Mouse (Mus musculus): Measurements from ENCODE around the gene Ewsr1. TPM values are rescaled to one million over a fixed set of nuclear protein-coding genes. Genes with fewer than 3 reads are reported as not detected.
"Not testable (repeated sequence)": the region's sequence is repeated elsewhere in the genome, so short reads cannot be mapped to it uniquely, and the experiment has no call there.

The Ewsr1 gene
- total and polyA plus RNA-seq, 3 experiments = 454 to 1,012 (median 527) TPM

GRCm38 (mm10) chr11:5091706-5092105 is 7.4 kb downstream of the Ewsr1 start:
- Histone ChIP-seq H3K27me3 (ENCODE audit: insufficient read depth, low read length) (no peaks in the 10 kb centered on the region), H3K36me3 (replicated peaks) (peaks cover 77% of the 10 kb centered on the region), H3K4me1 (ENCODE audit: insufficient read depth, low read depth, low read length) (peaks cover 51% of the 10 kb centered on the region), H3K9me3 (replicated peaks) (no peaks in the 10 kb centered on the region), H3K4me3 (ENCODE audit: low read depth, low read length) (no peak overlapping the region)
- no peak for ATAC-seq (ENCODE audit: extremely low read depth, insufficient number of reproducible peaks, low FRiP score, poor library complexity, severe bottlenecking)
- no peak for DNase-seq (ENCODE audit: low spot score)
- no peak for TF ChIP-seq CTCF (IDR thresholded peaks at IDR 0.05; ENCODE audit: low read depth, low read length)
- TF ChIP-seq GATA2 (IDR thresholded peaks at IDR 0.05; ENCODE audit: borderline replicate concordance, low read depth, low read length) = no peak

GRCm38 (mm10) chr11:5089147-5089546 is 9.9 kb downstream of the Ewsr1 start:
- ATAC-seq (ENCODE audit: extremely low read depth, insufficient number of reproducible peaks, low FRiP score, poor library complexity, severe bottlenecking) = no peak
- TF ChIP-seq CTCF (IDR thresholded peaks at IDR 0.05; ENCODE audit: low read depth, low read length) = no peak
- no peak for TF ChIP-seq GATA1 (IDR thresholded peaks at IDR 0.05; ENCODE audit: borderline replicate concordance, low read length)
- no peak for TF ChIP-seq POLR2AphosphoS5 (IDR thresholded peaks at IDR 0.05; ENCODE audit: insufficient replicate concordance, low read depth, low read length)
- TF ChIP-seq TAL1 (conservative IDR thresholded peaks at IDR 0.05; ENCODE audit: low read depth, low read length) = no peak
- TF ChIP-seq GATA2 (IDR thresholded peaks at IDR 0.05; ENCODE audit: borderline replicate concordance, low read depth, low read length) = no peak
- peaks cover 31% of the 10 kb centered on the region for H3K4me1 ChIP-seq (ENCODE audit: insufficient read depth, low read depth, low read length)
- H3K4me3 ChIP-seq (ENCODE audit: low read depth, low read length) = no peak overlapping the region
- peaks cover 94% of the 10 kb centered on the region for H3K36me3 ChIP-seq (replicated peaks)
- H3K9me3 ChIP-seq (replicated peaks) = no peaks in the 10 kb centered on the region
- H3K27me3 ChIP-seq (ENCODE audit: insufficient read depth, low read length) = no peaks in the 10 kb centered on the region
- no peak for DNase-seq (ENCODE audit: low spot score)

GRCm38 (mm10) chr11:5076843-5077242 is 22.2 kb downstream of the Ewsr1 start:
- Histone ChIP-seq H3K36me3 (replicated peaks) (peaks cover 81% of the 10 kb centered on the region), H3K4me1 (ENCODE audit: insufficient read depth, low read depth, low read length) (peaks cover 15% of the 10 kb centered on the region; the same call in 1 of the 2 replicates)
- not testable (repeated sequence) for H3K4me3 ChIP-seq (ENCODE audit: low read depth, low read length); ATAC-seq (ENCODE audit: extremely low read depth, insufficient number of reproducible peaks, low FRiP score, poor library complexity, severe bottlenecking); DNase-seq (ENCODE audit: low spot score); H3K9me3 ChIP-seq (replicated peaks); H3K27me3 ChIP-seq (ENCODE audit: insufficient read depth, low read length)

GRCm38 (mm10) chr11:5075760-5076159 is 23.3 kb downstream of the Ewsr1 start:
- DNase-seq (ENCODE audit: low spot score) = no peak
- H3K27me3 ChIP-seq (ENCODE audit: insufficient read depth, low read length) = no peaks in the 10 kb centered on the region
- H3K4me1 ChIP-seq (ENCODE audit: insufficient read depth, low read depth, low read length) = peaks cover 21% of the 10 kb centered on the region; the same call in 1 of the 2 replicates
- no peak overlapping the region for H3K4me3 ChIP-seq (ENCODE audit: low read depth, low read length)
- TF ChIP-seq GATA2 (IDR thresholded peaks at IDR 0.05; ENCODE audit: borderline replicate concordance, low read depth, low read length) (no peak), POLR2AphosphoS5 (IDR thresholded peaks at IDR 0.05; ENCODE audit: insufficient replicate concordance, low read depth, low read length) (no peak), TAL1 (conservative IDR thresholded peaks at IDR 0.05; ENCODE audit: low read depth, low read length) (no peak), CTCF (IDR thresholded peaks at IDR 0.05; ENCODE audit: low read depth, low read length) (no peak), GATA1 (IDR thresholded peaks at IDR 0.05; ENCODE audit: borderline replicate concordance, low read length) (no peak)
- H3K36me3 ChIP-seq (replicated peaks) = peaks cover 84% of the 10 kb centered on the region
- H3K9me3 ChIP-seq (replicated peaks) = no peaks in the 10 kb centered on the region
- ATAC-seq (ENCODE audit: extremely low read depth, insufficient number of reproducible peaks, low FRiP score, poor library complexity, severe bottlenecking) = no peak

- TF ChIP-seq GATA1 (IDR thresholded peaks at IDR 0.05; ENCODE audit: borderline replicate concordance, low read length) = no peak
- peak; percentile 52; the same call in 1 of the 2 replicates for TF ChIP-seq CTCF (IDR thresholded peaks at IDR 0.05; ENCODE audit: low read depth, low read length)
- H3K27me3 ChIP-seq (ENCODE audit: insufficient read depth, low read length) = no peaks in the 10 kb centered on the region
- DNase-seq (ENCODE audit: low spot score) (no peak), ATAC-seq (ENCODE audit: extremely low read depth, insufficient number of reproducible peaks, low FRiP score, poor library complexity, severe bottlenecking) (no peak)
- H3K4me3 ChIP-seq (ENCODE audit: low read depth, low read length) = no peak overlapping the region
- peaks cover 84% of the 10 kb centered on the region for H3K36me3 ChIP-seq (replicated peaks)
- H3K9me3 ChIP-seq (replicated peaks) = no peaks in the 10 kb centered on the region
- H3K4me1 ChIP-seq (ENCODE audit: insufficient read depth, low read depth, low read length) = peaks cover 27% of the 10 kb centered on the region
These were observed 24.2 kb downstream of the Ewsr1 start for GRCm38 (mm10) chr11:5074882-5075281.

GRCm38 (mm10) chr11:5068126-5068971 is 30.7 kb downstream of the Ewsr1 start:
- peak overlapping the region; percentile 37; the same call in 1 of the 2 replicates for H3K4me3 ChIP-seq (ENCODE audit: low read depth, low read length)
- peaks cover 77% of the 10 kb centered on the region for H3K4me1 ChIP-seq (ENCODE audit: insufficient read depth, low read depth, low read length)
- peaks cover 65% of the 10 kb centered on the region for H3K36me3 ChIP-seq (replicated peaks)
- H3K27me3 ChIP-seq (ENCODE audit: insufficient read depth, low read length) = no peaks in the 10 kb centered on the region
- H3K9me3 ChIP-seq (replicated peaks) = peaks cover 6% of the 10 kb centered on the region
- no peak for TF ChIP-seq POLR2AphosphoS5 (IDR thresholded peaks at IDR 0.05; ENCODE audit: insufficient replicate concordance, low read depth, low read length)
- TF ChIP-seq TAL1 (conservative IDR thresholded peaks at IDR 0.05; ENCODE audit: low read depth, low read length) = peak; percentile 49
- no peak for DNase-seq (ENCODE audit: low spot score)
- ATAC-seq (ENCODE audit: extremely low read depth, insufficient number of reproducible peaks, low FRiP score, poor library complexity, severe bottlenecking) = peak; percentile 50

- H3K36me3 ChIP-seq (replicated peaks) = peaks cover 65% of the 10 kb centered on the region
- no peak overlapping the region; the same call in 1 of the 2 replicates for H3K4me3 ChIP-seq (ENCODE audit: low read depth, low read length)
- H3K4me1 ChIP-seq (ENCODE audit: insufficient read depth, low read depth, low read length) = peaks cover 79% of the 10 kb centered on the region
- DNase-seq (ENCODE audit: low spot score) (no peak), ATAC-seq (ENCODE audit: extremely low read depth, insufficient number of reproducible peaks, low FRiP score, poor library complexity, severe bottlenecking) (peak; percentile 29; the same call in 1 of the 2 replicates)
- no peaks in the 10 kb centered on the region for H3K27me3 ChIP-seq (ENCODE audit: insufficient read depth, low read length)
- H3K9me3 ChIP-seq (replicated peaks) = peaks cover 15% of the 10 kb centered on the region
- TF ChIP-seq POLR2AphosphoS5 (IDR thresholded peaks at IDR 0.05; ENCODE audit: insufficient replicate concordance, low read depth, low read length) (0 out of 2 replicates have a peak, but pooled peaks have one; percentile 27), TAL1 (conservative IDR thresholded peaks at IDR 0.05; ENCODE audit: low read depth, low read length) (peak; percentile 81), CTCF (IDR thresholded peaks at IDR 0.05; ENCODE audit: low read depth, low read length) (no peak)
These were observed 32.0 kb downstream of the Ewsr1 start for GRCm38 (mm10) chr11:5067063-5067462.
